Mouse (Mus musculus) heart, adult 11 months (tissue): Measurements from ENCODE around the gene Prdm8.

Experiments used
- DNase-seq: peaks from one replicate; pipeline ENCODE4 v3.0.0; 2022

Gene Prdm8

GRCm38 (mm10) chr5:98184971-98185805 is 18.2 kb downstream of the Prdm8 start:
- DNase-seq = peak; percentile 96

DNA sequence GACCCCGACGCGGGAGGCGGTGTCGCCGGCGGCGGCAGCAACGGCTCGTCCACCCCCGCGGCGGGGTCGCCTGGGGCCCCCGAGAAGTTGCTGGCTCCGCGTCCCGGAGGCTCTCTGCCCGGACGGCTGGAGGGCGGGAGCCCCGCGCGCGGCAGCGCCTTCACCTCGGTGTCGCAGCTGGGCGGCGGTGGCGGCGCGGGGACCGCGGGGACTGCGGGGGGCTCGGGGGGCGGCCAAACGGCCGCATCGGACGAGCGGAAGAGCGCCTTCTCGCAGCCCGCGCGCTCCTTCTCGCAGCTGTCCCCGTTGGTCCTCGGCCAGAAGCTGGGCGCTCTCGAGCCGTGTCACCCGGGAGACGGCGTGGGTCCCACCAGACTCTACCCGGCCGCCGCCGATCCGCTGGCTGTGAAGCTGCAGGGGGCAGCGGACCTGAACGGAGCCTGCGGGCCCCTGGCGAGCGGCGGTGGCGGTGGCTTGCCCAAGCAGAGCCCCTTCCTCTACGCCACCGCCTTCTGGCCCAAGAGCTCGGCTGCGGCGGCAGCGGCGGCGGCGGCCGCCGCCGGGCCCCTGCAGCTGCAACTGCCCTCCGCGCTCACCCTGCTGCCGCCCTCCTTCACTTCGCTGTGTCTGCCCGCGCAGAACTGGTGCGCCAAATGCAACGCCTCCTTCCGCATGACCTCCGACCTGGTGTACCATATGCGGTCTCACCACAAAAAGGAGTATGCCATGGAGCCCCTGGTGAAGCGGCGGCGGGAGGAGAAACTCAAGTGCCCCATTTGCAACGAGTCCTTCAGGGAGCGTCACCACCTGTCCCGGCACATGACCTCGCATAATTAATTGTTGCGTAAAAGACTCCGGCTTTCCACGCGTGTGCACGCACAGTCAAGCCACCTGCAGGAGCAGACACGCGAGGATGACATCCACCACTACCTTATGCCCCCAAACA is 19.1 kb downstream of the Prdm8 start:
- DNase-seq = peak; percentile 92

GRCm38 (mm10) chr5:98189181-98190180 is 22.5 kb downstream of the Prdm8 start:
- peak; percentile 81 for DNase-seq

DNA sequence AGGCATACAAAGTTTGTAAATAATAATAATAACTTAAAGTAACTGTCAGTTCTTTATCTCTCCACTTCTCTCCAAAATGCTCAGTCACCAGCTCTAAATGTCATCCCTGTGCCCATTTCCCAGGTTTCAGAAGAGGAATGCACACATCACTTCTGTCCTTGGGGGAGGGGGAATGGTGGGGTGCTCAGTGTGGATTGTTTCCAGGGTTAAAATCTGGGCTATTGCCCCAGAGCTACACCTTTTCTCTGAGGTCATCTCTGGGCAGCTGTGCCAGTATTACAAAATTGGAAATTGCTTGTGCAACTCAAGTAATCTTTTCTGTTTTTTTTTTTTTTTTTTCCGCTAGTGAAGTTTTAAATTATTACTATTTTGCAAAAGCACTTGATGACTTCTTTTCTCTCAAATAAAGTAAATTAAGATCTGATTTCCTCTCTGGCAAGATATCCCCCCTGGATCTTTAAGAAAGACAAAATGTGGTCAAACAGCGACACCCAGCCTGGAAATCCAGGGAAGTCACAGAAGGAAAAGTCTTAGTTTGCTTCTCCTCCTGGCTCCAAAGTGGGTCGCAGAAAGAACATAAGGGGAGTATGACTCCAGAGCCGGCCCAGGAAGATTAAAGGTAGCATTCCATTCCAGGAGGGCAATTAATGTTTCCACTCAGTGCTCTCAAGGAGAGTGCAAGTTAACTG is 25.4 kb downstream of the Prdm8 start:
- peak; percentile 36 for DNase-seq

- no peak for DNase-seq
Measured at GRCm38 (mm10) chr5:98194959-98195358, 28.0 kb downstream of the Prdm8 start.

- DNase-seq = no peak
Measured at GRCm38 (mm10) chr5:98198412-98199218, 31.6 kb downstream of the Prdm8 start.

GRCm38 (mm10) chr5:98199219-98199552 is 32.2 kb downstream of the Prdm8 start:
- no peak for DNase-seq

DNA sequence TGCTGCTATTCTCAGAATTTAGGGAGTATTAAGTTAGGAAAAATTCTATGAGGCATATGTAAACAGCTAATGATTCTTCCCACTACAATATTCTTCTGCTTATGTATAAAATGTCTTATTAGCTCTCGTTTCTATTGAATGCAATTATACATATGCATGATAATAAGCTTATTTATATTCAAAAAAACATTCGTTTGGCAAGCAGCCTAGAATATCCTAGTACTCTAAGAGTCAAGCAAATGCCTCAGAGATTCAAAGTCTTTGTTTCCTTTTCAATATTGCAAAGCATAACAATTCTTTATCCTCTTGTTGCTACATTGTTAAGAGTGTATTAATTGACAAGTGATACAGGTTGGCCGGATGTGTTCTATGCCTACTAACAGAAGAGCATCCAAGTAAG is 34.6 kb downstream of the Prdm8 start:
- DNase-seq = no peak

GRCm38 (mm10) chr5:98202996-98203395 is 36.0 kb downstream of the Prdm8 start:
- peak; percentile 45 for DNase-seq

- DNase-seq = no peak
Measured at GRCm38 (mm10) chr5:98212501-98212900, 45.5 kb downstream of the Prdm8 start.

DNA sequence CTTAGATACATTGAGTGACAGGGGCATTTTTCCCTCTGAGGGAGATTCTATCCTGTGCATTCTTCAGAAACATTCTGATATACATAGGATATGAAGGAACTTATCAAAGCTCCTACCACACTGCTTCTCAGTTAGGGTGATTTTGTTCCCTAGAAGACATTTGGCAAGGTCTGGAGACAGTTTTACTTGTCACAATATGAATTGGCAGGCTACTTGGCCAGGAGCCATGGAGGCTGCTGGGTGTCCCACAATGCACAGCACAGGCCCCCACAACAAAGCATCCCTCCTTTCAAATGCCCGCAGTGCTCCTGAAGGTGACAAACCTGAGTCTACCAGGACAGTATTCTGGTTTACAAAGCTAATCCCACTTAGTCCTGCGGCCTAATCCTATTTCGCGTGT is 55.0 kb downstream of the Prdm8 start:
- no peak for DNase-seq

- DNase-seq = no peak
Measured at GRCm38 (mm10) chr5:98226710-98227109, 59.7 kb downstream of the Prdm8 start.

DNA sequence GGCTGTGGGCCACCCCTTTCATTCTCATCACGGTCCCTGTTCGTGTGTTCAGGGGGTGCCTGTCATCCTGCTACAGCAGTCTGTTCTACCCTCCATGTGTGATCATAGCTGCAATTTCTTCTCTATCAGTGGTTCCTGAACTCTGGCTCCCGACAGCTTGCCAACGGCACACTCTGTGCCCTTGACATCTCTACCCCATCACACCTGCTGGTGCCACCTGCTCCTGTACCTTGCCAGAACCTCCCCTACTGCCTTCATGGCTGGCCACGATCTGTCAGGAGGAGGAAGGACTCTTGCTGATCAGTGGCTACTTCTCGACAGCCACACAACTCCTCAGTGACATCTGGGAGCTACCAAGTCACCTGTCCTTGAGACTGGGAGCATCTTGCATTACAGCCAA is 62.5 kb downstream of the Prdm8 start:
- DNase-seq = peak; percentile 55

DNA sequence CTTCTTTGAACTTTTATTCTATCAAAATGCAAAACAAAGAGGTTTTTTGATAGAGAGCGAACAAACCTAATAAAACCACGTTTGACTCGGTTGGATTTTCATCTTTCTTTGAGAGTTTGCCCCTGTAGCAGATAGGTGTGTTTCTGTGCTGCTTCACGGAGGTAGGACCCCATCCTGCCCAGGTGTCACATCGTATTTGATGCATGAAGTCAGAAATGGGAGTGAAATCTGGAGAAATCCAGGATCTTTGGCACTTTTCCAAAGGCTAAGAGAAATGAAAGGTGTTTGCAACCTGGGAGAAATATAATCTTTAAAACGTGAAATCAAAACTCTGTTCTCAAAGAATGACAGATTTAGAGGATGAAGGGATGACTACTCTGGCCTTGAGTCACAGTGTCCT is 71.5 kb downstream of the Prdm8 start:
- no peak for DNase-seq
